Mouse (Mus musculus) liver, embryonic 14.5 days (tissue): ENCODE results near the gene Klhdc3. TPM values are rescaled to one million over a fixed set of nuclear protein-coding genes. Genes with fewer than 3 reads are reported as not detected.
A peak's percentile ranks its signal among the peaks of the same experiment; 100 is the strongest.

ENCODE experiments used
- ATAC-seq: fragments of 200-750 bp; cut with Nextera tagmentation; 2 replicates; pipeline ENCODE4 v1.8.0; 2017; ENCODE audit warnings: moderate number of reproducible peaks, mild to moderate bottlenecking, moderate library complexity; ENCODE audit not compliant: insufficient read depth
- DNase-seq, 3 experiments: peaks; one replicate each; pipeline ENCODE4 v3.0.0-alpha.2; 2012 to 2013; ENCODE audit warnings: low read depth in 3 of 3, low spot score in 3 of 3
- H3K27ac ChIP-seq: fragments of 300-500 bp; sonication (generic); 2 replicates; pipeline ENCODE4 v1.5.1; 2014; ENCODE audit warnings: moderate library complexity, mild to moderate bottlenecking, control low read depth, inconsistent platforms
- H3K27me3 ChIP-seq: fragments of 300-500 bp; sonication (generic); 2 replicates; pipeline ENCODE4 v1.6.1; 2014; ENCODE audit warnings: mild to moderate bottlenecking, low read length, moderate library complexity; ENCODE audit not compliant: control insufficient read depth, insufficient read depth
- H3K36me3 ChIP-seq: fragments of 300-500 bp; sonication (generic); replicated peaks from 2 replicates; pipeline ENCODE4 v1.6.1; 2014; ENCODE audit warnings: low read depth; ENCODE audit not compliant: control insufficient read depth, insufficient read depth
- H3K4me1 ChIP-seq, 2 experiments: fragments of 200-500 bp in 1 of 2; fragments of 300-500 bp in 1 of 2; sonication (generic) in 1 of 2; replicated peaks; 2 replicates each; pipeline ENCODE4 v1.6.1; 2012 to 2014; ENCODE audit warnings: antibody characterized with exemption in 1 of 2, inconsistent platforms in 1 of 2, low read length in 1 of 2; ENCODE audit not compliant: control insufficient read depth in 2 of 2, insufficient read depth in 2 of 2
- H3K4me2 ChIP-seq: fragments of 300-500 bp; sonication (generic); 2 replicates; pipeline ENCODE4 v1.6.1; 2014; ENCODE audit warnings: low read depth, mild to moderate bottlenecking, control low read depth, moderate library complexity
- H3K4me3 ChIP-seq, 2 experiments: fragments of 200-500 bp in 1 of 2; fragments of 300-500 bp in 1 of 2; sonication (generic) in 1 of 2; 2 replicates each; pipeline ENCODE4 v1.5.1; 2012 to 2014; ENCODE audit warnings: low read depth in 2 of 2, low read length in 2 of 2, mild to moderate bottlenecking in 2 of 2, control low read depth in 1 of 2, inconsistent platforms in 1 of 2, moderate library complexity in 1 of 2; ENCODE audit not compliant: insufficient read depth in 1 of 2
- H3K9ac ChIP-seq: fragments of 300-500 bp; sonication (generic); replicated peaks from 2 replicates; pipeline ENCODE4 v1.6.1; 2014; ENCODE audit warnings: mild to moderate bottlenecking, control low read depth, moderate library complexity
- H3K9me3 ChIP-seq: fragments of 300-500 bp; sonication (generic); 2 replicates; pipeline ENCODE4 v1.6.1; 2016; ENCODE audit warnings: low read length, mixed read lengths; ENCODE audit not compliant: control insufficient read depth
- CTCF ChIP-seq: IDR thresholded peaks from 2 replicates; pipeline ENCODE4 v1.5.1; 2016; ENCODE audit warnings: antibody characterized with exemption, low read depth, control low read depth
- EP300 ChIP-seq: IDR thresholded peaks from 2 replicates; pipeline ENCODE4 v1.6.1; 2016; ENCODE audit warnings: antibody characterized with exemption, low read depth
- WGBS: fragments of 180-500 bp; shearing (Covaris S2); extraction: QIAGEN DNeasy Blood & Tissue Kit; methylation state at CpG from one replicate; pipeline ENCODE4 v1.1.7; 2014; ENCODE audit not compliant: insufficient replicate concordance; 5-methylcytosine and 5-hydroxymethylcytosine counted together
- polyA plus RNA-seq, 2 experiments: library from polyadenylated mRNA; depleted of rRNA in 1 of 2; stranded (reverse) in 1 of 2; unstranded in 1 of 2; fragments of >200 nt; fragmentation: Nextera tagmentation in 1 of 2; extraction: Ambion mirVana in 1 of 2; gene quantifications; 2 replicates each; pipeline versions ENCODE4 v1.2.1 to v1.2.3; 2012 to 2014

Klhdc3 gene
- polyA plus RNA-seq, 2 experiments, result 40.2 to 46.3 TPM

DNA sequence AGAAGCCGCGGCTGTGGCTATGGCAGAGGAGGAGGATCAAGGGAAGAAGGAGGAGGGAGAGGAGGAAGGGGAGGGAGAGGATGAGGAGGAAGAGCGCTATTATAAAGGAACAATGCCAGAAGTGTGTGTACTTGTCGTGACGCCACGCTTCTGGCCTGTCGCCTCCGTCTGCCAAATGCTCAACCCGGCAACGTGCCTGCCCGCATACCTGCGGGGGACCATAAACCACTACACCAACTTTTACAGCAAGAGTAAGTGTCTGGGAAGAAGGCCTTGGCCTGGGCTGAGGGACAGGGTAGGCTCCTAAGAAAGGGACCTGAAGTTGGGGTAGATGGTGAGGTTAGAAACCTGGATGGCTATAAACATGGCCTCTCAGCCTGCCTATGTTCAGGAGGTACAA, 18.7 kb downstream of the Klhdc3 start:
- ATAC-seq, result no peak
- peaks cover 2% of the 10 kb centered on the region for H3K36me3 ChIP-seq
- H3K4me2 ChIP-seq, result no peak overlapping the region
- no peak overlapping the region for H3K27ac ChIP-seq
- TF ChIP-seq EP300 (no peak), CTCF (no peak)
- H3K27me3 ChIP-seq, result no peaks in the 10 kb centered on the region
- DNase-seq, result no peak
- 82% methylated on average over 12 of the region's 12 CpGs for WGBS
- H3K9ac ChIP-seq, result no peak overlapping the region
- H3K9me3 ChIP-seq, result no peaks in the 10 kb centered on the region
- H3K4me3 ChIP-seq, result no peak overlapping the region
- H3K4me1 ChIP-seq, result no peaks in the 10 kb centered on the region

DNA sequence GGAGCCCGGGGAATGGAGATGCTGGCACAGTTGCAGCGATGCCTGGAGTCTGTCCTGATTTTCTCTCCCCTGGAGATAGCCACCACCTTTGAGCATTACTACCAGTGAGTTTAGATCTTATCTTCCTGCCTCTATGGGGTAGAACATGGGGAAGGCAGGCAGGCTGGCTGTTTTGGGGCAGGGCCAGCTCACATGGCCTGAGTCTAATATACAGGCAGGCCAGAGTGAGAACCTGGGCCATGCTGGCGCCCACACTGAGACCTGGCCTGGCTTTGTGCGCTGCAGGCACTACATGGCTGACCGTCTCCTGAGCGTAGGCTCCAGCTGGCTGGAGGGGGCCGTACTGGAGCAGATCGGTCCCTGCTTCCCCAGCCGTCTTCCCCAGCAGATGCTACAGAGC, 19.4 kb downstream of the Klhdc3 start:
- WGBS, result 85% methylated on average over 9 of the region's 9 CpGs
- H3K9ac ChIP-seq, result no peak overlapping the region
- H3K9me3 ChIP-seq, result no peaks in the 10 kb centered on the region
- no peaks in the 10 kb centered on the region for H3K4me1 ChIP-seq
- H3K4me2 ChIP-seq, result no peak overlapping the region
- no peak for ATAC-seq
- no peak for DNase-seq
- H3K36me3 ChIP-seq, result peaks cover 2% of the 10 kb centered on the region
- no peak for TF ChIP-seq CTCF
- no peak for TF ChIP-seq EP300
- H3K27me3 ChIP-seq, result no peaks in the 10 kb centered on the region
- no peak overlapping the region for H3K27ac ChIP-seq
- no peak overlapping the region for H3K4me3 ChIP-seq

DNA sequence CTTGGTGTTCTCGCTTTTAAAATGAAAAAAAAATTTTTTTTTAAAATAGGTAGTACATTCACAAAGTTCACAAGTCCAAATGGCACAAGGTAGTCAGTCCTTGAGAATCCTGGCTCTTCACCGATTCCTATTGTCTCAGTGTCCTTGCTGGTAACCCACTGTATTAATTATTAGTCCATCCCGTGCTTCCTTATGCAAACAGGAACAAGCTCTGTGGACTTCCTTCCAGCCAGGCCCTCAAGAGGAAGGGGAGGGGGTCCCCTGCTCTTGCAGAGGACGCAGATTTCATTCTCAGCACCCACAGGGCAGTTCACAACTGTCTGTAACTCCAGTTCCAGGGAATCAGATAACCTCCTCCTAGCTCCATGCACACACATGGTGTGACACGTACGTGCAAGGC, 24.7 kb downstream of the Klhdc3 start:
- no peaks in the 10 kb centered on the region for H3K27me3 ChIP-seq
- H3K4me1 ChIP-seq, result peaks cover 7 to 9% of the 10 kb centered on the region in 2 experiments
- no peak overlapping the region for H3K4me3 ChIP-seq
- H3K4me2 ChIP-seq, result no peak overlapping the region
- no peak overlapping the region for H3K9ac ChIP-seq
- no peaks in the 10 kb centered on the region for H3K9me3 ChIP-seq
- H3K27ac ChIP-seq, result no peak overlapping the region
- 69% methylated on average over 6 of the region's 6 CpGs for WGBS
- no peak for TF ChIP-seq CTCF
- no peak for TF ChIP-seq EP300
- H3K36me3 ChIP-seq, result no peaks in the 10 kb centered on the region; the same call in 1 of the 2 replicates
- DNase-seq (no peak), ATAC-seq (no peak)

DNA sequence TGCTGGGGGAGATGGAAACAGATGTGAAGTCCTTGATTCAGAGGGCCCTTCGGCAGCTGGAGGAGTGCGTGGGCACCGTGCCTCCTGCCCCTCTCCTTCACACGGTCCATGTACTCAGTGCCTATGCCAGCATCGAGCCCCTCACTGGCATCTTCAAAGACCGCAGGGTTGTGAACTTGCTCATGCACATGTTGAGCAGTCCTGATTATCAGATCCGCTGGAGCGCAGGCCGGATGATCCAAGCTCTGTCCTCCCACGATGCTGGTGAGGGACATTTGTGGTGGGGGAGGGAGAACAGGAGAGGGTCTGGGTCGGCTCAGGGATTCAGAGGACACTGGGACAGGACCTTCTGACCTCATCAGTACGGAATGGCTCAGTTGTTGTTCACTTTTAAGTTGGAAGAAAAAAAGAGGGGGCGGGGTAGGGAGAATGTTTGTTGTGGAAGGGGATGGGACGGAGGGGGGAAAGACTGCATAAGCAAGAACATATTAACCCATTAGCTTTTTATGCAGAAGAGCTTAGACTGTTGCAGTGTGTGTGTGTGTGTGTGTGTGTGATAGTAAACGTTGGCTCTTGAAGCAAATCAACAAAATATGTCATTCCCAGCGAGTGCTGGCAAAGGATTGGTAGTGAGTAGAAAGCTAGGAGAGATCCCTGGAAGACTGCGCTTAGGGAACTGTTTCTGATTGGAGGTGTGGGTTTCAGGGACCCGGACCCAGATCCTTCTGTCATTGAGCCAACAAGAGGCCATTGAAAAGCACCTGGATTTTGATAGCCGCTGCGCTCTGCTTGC, 28.8 kb downstream of the Klhdc3 start:
- H3K36me3 ChIP-seq, result no peaks in the 10 kb centered on the region; the same call in none of the 2 replicates
- 74% methylated on average over 20 of the region's 20 CpGs for WGBS
- TF ChIP-seq EP300, result no peak
- TF ChIP-seq CTCF, result no peak
- DNase-seq (no peak), ATAC-seq (no peak)
- no peak overlapping the region for H3K9ac ChIP-seq
- H3K9me3 ChIP-seq, result no peaks in the 10 kb centered on the region
- no peaks in the 10 kb centered on the region for H3K27me3 ChIP-seq
- H3K27ac ChIP-seq, result no peak overlapping the region
- H3K4me2 ChIP-seq, result peak overlapping the region; percentile 90
- H3K4me1 ChIP-seq, result peaks cover 13 to 22% of the 10 kb centered on the region in 2 experiments
- H3K4me3 ChIP-seq, result no peak overlapping the region

DNA sequence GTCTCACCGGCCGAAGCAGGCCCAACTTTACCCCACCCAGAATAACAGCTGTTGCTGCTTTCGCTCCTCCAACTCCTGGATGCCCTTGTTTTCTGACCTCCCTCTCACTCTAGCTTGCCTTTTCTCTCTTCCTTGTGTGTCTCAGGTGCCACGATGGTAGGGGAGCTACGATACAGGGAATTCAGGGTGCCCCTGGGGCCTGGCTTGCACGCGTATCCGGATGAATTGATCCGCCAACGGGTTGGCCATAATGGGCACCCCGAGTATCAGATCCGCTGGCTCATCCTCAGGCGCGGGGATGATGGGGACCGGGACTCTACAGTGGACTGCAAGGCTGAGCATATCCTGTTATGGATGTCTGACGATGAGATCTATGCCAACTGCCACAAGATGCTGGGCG, 29.4 kb downstream of the Klhdc3 start:
- Histone ChIP-seq H3K4me3 (peak overlapping the region; percentile 55 to 63), H3K4me1 (peaks cover 17 to 26% of the 10 kb centered on the region in 2 experiments), H3K36me3 (no peaks in the 10 kb centered on the region; the same call in none of the 2 replicates), H3K27ac (no peak overlapping the region; the same call in 1 of the 2 replicates), H3K27me3 (no peaks in the 10 kb centered on the region), H3K4me2 (peak overlapping the region; percentile 90), H3K9ac (peak overlapping the region; percentile 62), H3K9me3 (no peaks in the 10 kb centered on the region)
- WGBS, result 71% methylated on average over 17 of the region's 17 CpGs
- DNase-seq (no peak), ATAC-seq (no peak)
- TF ChIP-seq EP300 (no peak), CTCF (no peak)
